Mouse (Mus musculus) heart, postnatal 14 days (tissue): ENCODE data around the gene Slc26a5. TPM values are rescaled to one million over a fixed set of nuclear protein-coding genes. Genes with fewer than 3 reads are reported as not detected.

Source experiments
- DNase-seq, 2 experiments: peaks; one replicate each; pipeline ENCODE4 v3.0.0; 2021 to 2022
- intact Hi-C: fragments of 180-260 bp; cut with DNase I; formaldehyde crosslinking; loops from one replicate; pipeline ENCODE4 v1.15.1; 2025
- long read RNA-seq, 2 experiments: library from polyadenylated mRNA; stranded (forward); transcript quantifications; one replicate each; pipeline ENCODE4 v2.0.0; 2021
- total RNA-seq, 2 experiments: library from RNA; stranded (reverse); gene quantifications; 2 replicates each; pipeline ENCODE4 v1.2.3; 2021

Gene Slc26a5
- total RNA-seq = not detected
- long read RNA-seq, experiment 1 = 0 reads
- long read RNA-seq, experiment 2 = 0 reads

- intact Hi-C loops = no loop called here
- DNase-seq = no peak
Measured at GRCm38 (mm10) chr5:21865346-21866107, at the start of gene Slc26a5. Gene Slc26a5 (minus strand): TSS chr5:21865604.

- no peak for DNase-seq
- intact Hi-C loops = no loop called here
Measured at GRCm38 (mm10) chr5:21914776-21915175, 49.4 kb upstream of the Slc26a5 start.

GRCm38 (mm10) chr5:21912835-21913530 lies 47.6 kb upstream of the Slc26a5 start:
- intact Hi-C loops = no loop called here

GRCm38 (mm10) chr5:21910726-21911125 lies 45.3 kb upstream of the Slc26a5 start:
- DNase-seq = no peak
- intact Hi-C loops = no loop called here

More at GRCm38 (mm10) chr5:21912835-21913530, 47.6 kb upstream of the Slc26a5 start:
- DNase-seq = no peak

GRCm38 (mm10) chr5:21909713-21910112 lies 44.3 kb upstream of the Slc26a5 start:
- no peak for DNase-seq
- intact Hi-C loops = no loop called here

- DNase-seq = no peak
- intact Hi-C loops = no loop called here
Measured at GRCm38 (mm10) chr5:21901411-21901810, 36.0 kb upstream of the Slc26a5 start.

GRCm38 (mm10) chr5:21900891-21901290 lies 35.5 kb upstream of the Slc26a5 start:
- intact Hi-C loops = no loop called here
- no peak for DNase-seq

- intact Hi-C loops = no loop called here
Measured at GRCm38 (mm10) chr5:21898875-21899274, 33.5 kb upstream of the Slc26a5 start.

GRCm38 (mm10) chr5:21896586-21896985 lies 31.2 kb upstream of the Slc26a5 start:
- intact Hi-C loops = no loop called here
- no peak for DNase-seq

More at GRCm38 (mm10) chr5:21898875-21899274, 33.5 kb upstream of the Slc26a5 start:
- DNase-seq = peak in 1 of 2 experiments; percentile 3

GRCm38 (mm10) chr5:21894168-21894567 lies 28.8 kb upstream of the Slc26a5 start:
- intact Hi-C loops = no loop called here
- DNase-seq = no peak

- intact Hi-C loops = no loop called here
- no peak for DNase-seq
Measured at GRCm38 (mm10) chr5:21866750-21867149, 1.3 kb upstream of the Slc26a5 start.

GRCm38 (mm10) chr5:21866311-21866712 lies 908 bp upstream of the Slc26a5 start:
- intact Hi-C loops = no loop called here
- DNase-seq = no peak

- no peak for DNase-seq
- intact Hi-C loops = no loop called here
Measured at GRCm38 (mm10) chr5:21858653-21859052, 6.8 kb downstream of the Slc26a5 start.

- intact Hi-C loops = no loop called here
- DNase-seq = no peak
Measured at GRCm38 (mm10) chr5:21851679-21852340, 13.6 kb downstream of the Slc26a5 start.

GRCm38 (mm10) chr5:21847438-21847837 lies 18.0 kb downstream of the Slc26a5 start:
- intact Hi-C loops = no loop called here

GRCm38 (mm10) chr5:21846616-21847290 lies 18.7 kb downstream of the Slc26a5 start:
- DNase-seq = no peak

More at GRCm38 (mm10) chr5:21847438-21847837, 18.0 kb downstream of the Slc26a5 start:
- no peak for DNase-seq

GRCm38 (mm10) chr5:21844676-21845075 lies 20.7 kb downstream of the Slc26a5 start:
- intact Hi-C loops = no loop called here
- no peak for DNase-seq

More at GRCm38 (mm10) chr5:21846616-21847290, 18.7 kb downstream of the Slc26a5 start:
- intact Hi-C loops = no loop called here

GRCm38 (mm10) chr5:21831761-21832160 lies 33.6 kb downstream of the Slc26a5 start:
- DNase-seq = no peak
- intact Hi-C loops = no loop called here

- DNase-seq = no peak
- intact Hi-C loops = no loop called here
Measured at GRCm38 (mm10) chr5:21828855-21829254, 36.5 kb downstream of the Slc26a5 start.

- DNase-seq = no peak
- intact Hi-C loops = no loop called here
Measured at GRCm38 (mm10) chr5:21827643-21828042, 37.8 kb downstream of the Slc26a5 start.
